Mouse (Mus musculus): ENCODE results near the gene Dnaja2.

- no peak for TF ChIP-seq MAZ (IDR thresholded peaks at IDR 0.05; ENCODE audit: low read depth, low read length)
- TF ChIP-seq POLR2A (IDR thresholded peaks at IDR 0.05; ENCODE audit: low read depth, low read length): no peak; the same call in 1 of the 2 replicates
- no peak for TF ChIP-seq CTCF (conservative IDR thresholded peaks at IDR 0.05 in 1 of 2, IDR thresholded peaks at IDR 0.05 in 1 of 2; ENCODE audit: low read depth in 2 of 2, low read length in 2 of 2)
- no peak for TF ChIP-seq RCOR1 (conservative IDR thresholded peaks at IDR 0.05; ENCODE audit: low read depth, low read length)
These were observed 558 bp downstream of the Dnaja2 start for GRCm38 (mm10) chr8:85554391-85555180.
